Mouse (Mus musculus) CH12.LX (cell line): ENCODE results near the gene Sdf4. TPM values are rescaled to one million over a fixed set of nuclear protein-coding genes. Genes with fewer than 3 reads are reported as not detected.

Source experiments
- DNase-seq: peaks from one replicate; pipeline ENCODE4 v3.0.0-alpha.2; 2013; ENCODE audit errors: extremely low read depth
- H3K27ac ChIP-seq: 2 replicates; pipeline ENCODE4 v1.5.1; 2012; ENCODE audit warnings: low read depth, mild to moderate bottlenecking, control low read depth, moderate library complexity; ENCODE audit not compliant: insufficient read depth
- H3K27me3 ChIP-seq: replicated peaks from 2 replicates; pipeline ENCODE3; 2012; ENCODE audit warnings: inconsistent platforms
- H3K36me3 ChIP-seq, 2 experiments: replicated peaks in 1 of 2; 2 replicates each; pipeline versions ENCODE3 to v1.6.1; 2012; ENCODE audit warnings: inconsistent platforms in 1 of 2, low read length in 1 of 2, mild to moderate bottlenecking in 1 of 2, mixed read lengths in 1 of 2, moderate library complexity in 1 of 2; ENCODE audit not compliant: control insufficient read depth in 1 of 2, insufficient read depth in 1 of 2
- H3K4me1 ChIP-seq, 2 experiments: 2 replicates each; pipeline ENCODE4 v1.6.1; 2012; ENCODE audit warnings: inconsistent platforms in 1 of 2, moderate library complexity in 1 of 2; ENCODE audit not compliant: insufficient read depth in 2 of 2, control insufficient read depth in 1 of 2
- H3K4me2 ChIP-seq: 2 replicates; pipeline ENCODE4 v1.6.1; 2012; ENCODE audit warnings: low read depth, mild to moderate bottlenecking, control low read depth; ENCODE audit not compliant: poor library complexity, insufficient read depth, severe bottlenecking
- H3K4me3 ChIP-seq, 3 experiments: fragments of 150-350 bp in 1 of 3; sonication (generic) in 1 of 3; replicated peaks in 1 of 3; 2 replicates each; pipeline versions ENCODE3 to v1.5.1; 2011 to 2012; ENCODE audit warnings: low read depth in 2 of 3, low read length in 2 of 3, mild to moderate bottlenecking in 2 of 3, moderate library complexity in 2 of 3, control low read depth in 1 of 3, improper control_type of control experiment in 1 of 3, inconsistent platforms in 1 of 3, mixed read lengths in 1 of 3; ENCODE audit not compliant: poor library complexity in 1 of 3
- H3K79me2 ChIP-seq: replicated peaks from 2 replicates; pipeline ENCODE4 v1.6.1; 2012; ENCODE audit warnings: mild to moderate bottlenecking, moderate library complexity; ENCODE audit not compliant: control insufficient read depth, poor library complexity, insufficient read depth, severe bottlenecking; ENCODE audit errors: extremely low read depth
- H3K9ac ChIP-seq: 2 replicates; pipeline ENCODE4 v1.6.1; 2012; ENCODE audit warnings: low read depth, mild to moderate bottlenecking, control low read depth, moderate library complexity; ENCODE audit not compliant: insufficient read depth
- H3K9me3 ChIP-seq: replicated peaks from 2 replicates; pipeline ENCODE3; 2012; ENCODE audit warnings: low read length, inconsistent platforms, mixed read lengths
- BHLHE40 ChIP-seq: IDR thresholded peaks from 2 replicates; pipeline ENCODE4 v1.6.1; 2011; ENCODE audit warnings: mild to moderate bottlenecking, low read depth, low read length, improper control_type of control experiment
- IRF4 ChIP-seq: IDR thresholded peaks from 2 replicates; pipeline ENCODE4 v1.6.1; 2014; ENCODE audit warnings: low read depth, mild to moderate bottlenecking, inconsistent platforms, low read length, improper control_type of control experiment
- KAT2A ChIP-seq: IDR thresholded peaks from 2 replicates; pipeline ENCODE4 v1.6.1; 2012; ENCODE audit warnings: low read length, improper control_type of control experiment, inconsistent platforms; ENCODE audit not compliant: insufficient replicate concordance
- MAFK ChIP-seq: IDR thresholded peaks from 2 replicates; pipeline ENCODE4 v1.6.1; 2011; ENCODE audit warnings: low read length, improper control_type of control experiment; ENCODE audit not compliant: insufficient replicate concordance
- MAX ChIP-seq: IDR thresholded peaks from 2 replicates; pipeline ENCODE4 v1.6.1; 2011; ENCODE audit warnings: low read length, improper control_type of control experiment
- MYC ChIP-seq: IDR thresholded peaks from 2 replicates; pipeline ENCODE4 v1.6.1; 2011; ENCODE audit warnings: low read depth, mild to moderate bottlenecking, improper control_type of control experiment, low read length
- NRF1 ChIP-seq: IDR thresholded peaks from 2 replicates; pipeline ENCODE4 v1.6.1; 2014; ENCODE audit warnings: low read depth, mild to moderate bottlenecking, inconsistent platforms, low read length, improper control_type of control experiment, moderate library complexity
- PAX5 ChIP-seq: IDR thresholded peaks from 2 replicates; pipeline ENCODE4 v1.6.1; 2012; ENCODE audit warnings: low read length, inconsistent platforms, mixed read lengths
- POLR2A ChIP-seq: IDR thresholded peaks from 2 replicates; pipeline ENCODE4 v1.6.1; 2011; ENCODE audit warnings: low read depth, mild to moderate bottlenecking, improper control_type of control experiment, low read length
- RCOR1 ChIP-seq: conservative IDR thresholded peaks from 2 replicates; pipeline ENCODE4 v1.6.1; 2012; ENCODE audit warnings: low read depth, mild to moderate bottlenecking, inconsistent platforms, low read length, improper control_type of control experiment
- SIN3A ChIP-seq: IDR thresholded peaks from 2 replicates; pipeline ENCODE4 v1.6.1; 2012; ENCODE audit warnings: low read length, improper control_type of control experiment, inconsistent platforms
- TBP ChIP-seq: conservative IDR thresholded peaks from 2 replicates; pipeline ENCODE4 v1.6.1; 2011; ENCODE audit warnings: low read depth, low read length, improper control_type of control experiment
- ZKSCAN1 ChIP-seq: IDR thresholded peaks from 2 replicates; pipeline ENCODE4 v1.6.1; 2012; ENCODE audit warnings: low read depth, inconsistent platforms, low read length, improper control_type of control experiment, borderline replicate concordance
- ZMIZ1 ChIP-seq: IDR thresholded peaks from 2 replicates; pipeline ENCODE4 v1.6.1; 2012; ENCODE audit warnings: low read depth, mild to moderate bottlenecking, inconsistent platforms, low read length, improper control_type of control experiment
- ZNF384 ChIP-seq: IDR thresholded peaks from 2 replicates; pipeline ENCODE4 v1.6.1; 2012; ENCODE audit warnings: low read depth, low read length, improper control_type of control experiment, inconsistent platforms
- dilution Hi-C: fragments of 300-500 bp; cut with MboI; formaldehyde crosslinking; loops from 2 replicates; pipeline ENCODE4 v1.14.3; 2020; ENCODE audit warnings: low sequenced_read_pairs; ENCODE audit not compliant: extremely low pct_unique_long_range_greater_than_20kb, extremely low pct_ligation_motif_present
- in situ Hi-C: fragments of 300-500 bp; cut with MboI; formaldehyde crosslinking; loops from 3 replicates; pipeline ENCODE4 v1.14.3; 2019; ENCODE audit warnings: low sequenced_read_pairs, low pct_ligation_motif_present, low pct_unique_long_range_greater_than_20kb, mixed read lengths
- polyA plus RNA-seq: library from polyadenylated mRNA; unstranded; fragments of >175 nt; gene quantifications from 2 replicates; pipeline ENCODE4 v1.2.1, GENCODE M21; 2012; ENCODE audit warnings: low read depth; ENCODE audit not compliant: insufficient read length
- total RNA-seq, 2 experiments: library from RNA; depleted of rRNA; stranded (reverse); fragments of 300-350 nt in 1 of 2; fragments of >200 nt in 1 of 2; gene quantifications; 2 replicates each; pipeline ENCODE4 v1.2.3; 2012 to 2014

Gene Sdf4
- total and polyA plus RNA-seq, 3 experiments: 167 to 211 (median 210) TPM

DNA sequence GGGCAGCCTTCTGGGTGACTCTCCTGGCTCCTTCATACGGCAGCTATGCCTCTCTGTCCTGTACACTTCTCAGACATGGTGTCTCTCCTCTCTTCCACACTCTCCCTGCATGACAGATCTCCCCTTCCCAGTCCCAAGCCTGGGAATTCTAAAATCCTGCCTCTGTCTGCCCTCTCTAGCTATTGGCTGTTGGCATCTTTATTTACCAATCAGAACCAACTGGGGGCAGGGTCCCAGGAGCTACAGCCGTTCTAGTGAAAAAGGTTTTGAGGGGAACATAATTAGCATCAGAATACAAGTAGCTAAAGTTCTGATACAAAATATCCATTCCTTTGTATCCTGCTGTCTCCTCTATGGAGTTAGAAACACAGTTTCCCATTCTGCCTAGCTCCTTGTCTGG is 8.9 kb upstream of the Sdf4 start:
- in situ Hi-C loops: loop anchor here (5.0 kb wide), 1 partner anchor 49 kb away; no protein-coding TSS in a partner anchor
- no peaks in the 10 kb centered on the region for H3K4me1 ChIP-seq
- no peak overlapping the region for H3K9ac ChIP-seq
- no peaks in the 10 kb centered on the region for H3K36me3 ChIP-seq
- H3K4me2 ChIP-seq: no peak overlapping the region
- no peaks in the 10 kb centered on the region for H3K79me2 ChIP-seq
- DNase-seq: no peak
- no peak overlapping the region for H3K4me3 ChIP-seq
- dilution Hi-C loops: no loop called here
- H3K9me3 ChIP-seq: no peaks in the 10 kb centered on the region
- no peak overlapping the region for H3K27ac ChIP-seq
- TF ChIP-seq TBP (no peak), RCOR1 (no peak), ZKSCAN1 (no peak), MAX (no peak)
- TF ChIP-seq, all 38 proteins: peak for 0
- peaks cover 3% of the 10 kb centered on the region for H3K27me3 ChIP-seq

DNA sequence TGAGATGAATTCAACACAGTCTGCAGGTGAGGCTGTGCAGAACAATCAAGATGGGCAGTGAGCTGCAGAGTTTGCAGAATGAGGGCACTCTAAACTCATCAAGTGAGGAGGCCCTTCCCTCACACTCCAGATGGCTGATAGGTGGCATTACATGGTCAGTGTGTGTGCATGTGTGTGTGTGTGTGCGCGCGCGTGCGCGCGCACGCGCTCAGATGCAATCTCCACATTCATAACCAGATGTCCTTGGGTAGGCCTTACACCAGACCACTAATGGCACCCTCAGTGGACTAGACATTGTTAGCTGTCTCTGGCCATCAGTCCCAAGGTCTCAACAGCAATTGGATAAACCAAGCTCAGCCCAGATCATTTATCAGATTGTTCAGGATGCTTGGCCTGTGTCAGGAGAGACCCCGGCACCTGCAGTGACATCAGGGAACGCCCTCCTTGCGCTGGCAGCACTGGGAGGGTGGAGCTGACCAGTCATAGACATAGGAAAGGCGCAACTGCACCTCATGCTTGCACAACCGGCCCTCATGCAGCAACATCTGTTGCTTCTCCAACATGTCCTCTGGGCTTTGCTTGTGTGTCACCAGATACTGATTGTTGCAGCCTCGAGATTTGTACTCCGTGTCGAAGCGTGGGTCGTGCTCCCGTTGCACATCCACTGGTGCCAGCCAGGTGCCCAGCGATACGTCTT is 1.3 kb upstream of the Sdf4 start:
- in situ Hi-C loops: no loop called here
- Histone ChIP-seq H3K27ac (no peak overlapping the region; the same call in 1 of the 2 replicates), H3K4me3 (peak overlapping the region; percentile 56 to 84 (median 70)), H3K9me3 (peaks cover 4% of the 10 kb centered on the region), H3K4me2 (peak overlapping the region; percentile 82), H3K36me3 (peaks cover 4 to 27% of the 10 kb centered on the region in 2 experiments), H3K79me2 (peaks cover 36% of the 10 kb centered on the region), H3K27me3 (no peaks in the 10 kb centered on the region), H3K9ac (peak overlapping the region; percentile 65), H3K4me1 (peaks cover 11 to 38% of the 10 kb centered on the region in 2 experiments)
- dilution Hi-C loops: no loop called here
- TF ChIP-seq PAX5 (no peak), BHLHE40 (peak; percentile 44), MYC (peak; percentile 47), KAT2A (no peak), POLR2A (peak; percentile 16; the same call in 1 of the 2 replicates), IRF4 (no peak), NRF1 (peak; percentile 73)
- no peak for DNase-seq

GRCm38 (mm10) chr4:155991908-155992230 is 803 bp upstream of the Sdf4 start:
- peaks cover 11 to 41% of the 10 kb centered on the region in 2 experiments for H3K4me1 ChIP-seq

More at GRCm38 (mm10) chr4:155991908-155992230, 803 bp upstream of the Sdf4 start:
- Histone ChIP-seq H3K79me2 (peaks cover 41% of the 10 kb centered on the region), H3K4me3 (peak overlapping the region; percentile 56 to 84 (median 70)), H3K9me3 (peaks cover 4% of the 10 kb centered on the region), H3K27ac (peak overlapping the region; percentile 90), H3K36me3 (peaks cover 9 to 32% of the 10 kb centered on the region in 2 experiments), H3K9ac (peak overlapping the region; percentile 65), H3K4me2 (peak overlapping the region; percentile 82), H3K27me3 (no peaks in the 10 kb centered on the region)
- in situ Hi-C loops (no loop called here), dilution Hi-C loops (no loop called here)
- no peak for DNase-seq
- TF ChIP-seq MAFK: no peak
- no peak for TF ChIP-seq TBP
- no peak for TF ChIP-seq SIN3A
- no peak for TF ChIP-seq ZNF384
- 0 out of 2 replicates have a peak, but pooled peaks have one; percentile 7 for TF ChIP-seq ZMIZ1
